Mouse (Mus musculus) hindbrain, embryonic 11.5 days (tissue): ENCODE measurements around the gene Atp6v0a1. TPM values are rescaled to one million over a fixed set of nuclear protein-coding genes. Genes with fewer than 3 reads are reported as not detected.

Experiments
- ATAC-seq: fragments of 200-750 bp; cut with Nextera tagmentation; 2 replicates; pipeline ENCODE4 v1.8.0; 2017; ENCODE audit warnings: mild to moderate bottlenecking, moderate TSS enrichment, moderate library complexity; ENCODE audit not compliant: low FRiP score
- DNase-seq: peaks from one replicate; pipeline ENCODE4 v3.0.0-alpha.2; 2015; ENCODE audit warnings: low spot score
- H3K27ac ChIP-seq: fragments of 300-500 bp; sonication (generic); 2 replicates; pipeline ENCODE4 v1.5.1; 2014; ENCODE audit warnings: mild to moderate bottlenecking, low read depth, low read length
- H3K27me3 ChIP-seq: fragments of 300-500 bp; sonication (generic); 2 replicates; pipeline ENCODE4 v1.6.1; 2014; ENCODE audit warnings: mild to moderate bottlenecking, low read length, moderate library complexity, mixed read lengths; ENCODE audit not compliant: control insufficient read depth, insufficient read depth
- H3K36me3 ChIP-seq: fragments of 300-500 bp; sonication (generic); 2 replicates; pipeline ENCODE4 v1.6.1; 2014; ENCODE audit warnings: mild to moderate bottlenecking, low read length, moderate library complexity, mixed read lengths; ENCODE audit not compliant: control insufficient read depth, insufficient read depth
- H3K4me1 ChIP-seq: fragments of 300-500 bp; sonication (generic); replicated peaks from 2 replicates; pipeline ENCODE4 v1.6.1; 2014; ENCODE audit warnings: low read length, mixed read lengths; ENCODE audit not compliant: control insufficient read depth, insufficient read depth
- H3K4me2 ChIP-seq: fragments of 300-500 bp; sonication (generic); replicated peaks from 2 replicates; pipeline ENCODE4 v1.6.1; 2014; ENCODE audit warnings: mild to moderate bottlenecking, low read depth, low read length
- H3K4me3 ChIP-seq: fragments of 300-500 bp; sonication (generic); 2 replicates; pipeline ENCODE4 v1.5.1; 2014; ENCODE audit warnings: low read depth, low read length
- H3K9ac ChIP-seq: fragments of 300-500 bp; sonication (generic); 2 replicates; pipeline ENCODE4 v1.6.1; 2014; ENCODE audit warnings: low read depth, low read length
- H3K9me3 ChIP-seq: fragments of 300-500 bp; sonication (generic); 2 replicates; pipeline ENCODE4 v1.6.1; 2016; ENCODE audit warnings: low read length; ENCODE audit not compliant: control insufficient read depth
- WGBS: fragments of 180-500 bp; shearing (Covaris S2); extraction: QIAGEN DNeasy Blood & Tissue Kit; methylation state at CpG from one replicate; pipeline ENCODE4 v1.1.7; 2014; 5-methylcytosine and 5-hydroxymethylcytosine counted together
- polyA plus RNA-seq: library from polyadenylated mRNA; unstranded; fragments of >200 nt; fragmentation: Nextera tagmentation; extraction: Ambion mirVana; gene quantifications from 2 replicates; pipeline ENCODE4 v1.2.1, GENCODE M21; 2014

Atp6v0a1 gene
- 48.5 and 49.3 TPM in 2 replicates for polyA plus RNA-seq

- H3K4me2 ChIP-seq, result peak within 1 kb of the TSS; percentile 75
- DNase-seq (peak; percentile 97), ATAC-seq (peak; percentile 100)
- H3K4me3 ChIP-seq, result peak within 1 kb of the TSS; percentile 74
- H3K36me3 ChIP-seq, result no peaks in the 10 kb centered on the region
- no peaks in the 10 kb centered on the region for H3K9me3 ChIP-seq
- WGBS, result under 1% methylated on average over 44 of the region's 44 CpGs
- no peaks in the 10 kb centered on the region for H3K4me1 ChIP-seq
- no peaks in the 10 kb centered on the region for H3K27me3 ChIP-seq
- peak within 1 kb of the TSS; percentile 66 for H3K9ac ChIP-seq
- peak within 1 kb of the TSS; percentile 80 for H3K27ac ChIP-seq
Observed at GRCm38 (mm10) chr11:101009046-101009887, at the start of gene Atp6v0a1. Gene Atp6v0a1 (plus strand): TSS chr11:101009452.

GRCm38 (mm10) chr11:100959464-100959810, 49.8 kb upstream of the Atp6v0a1 start:
- Histone ChIP-seq H3K27me3 (peaks cover 26% of the 10 kb centered on the region), H3K36me3 (no peaks in the 10 kb centered on the region), H3K9ac (no peak overlapping the region), H3K9me3 (no peaks in the 10 kb centered on the region), H3K4me1 (peaks cover 8% of the 10 kb centered on the region; the same call in 1 of the 2 replicates), H3K27ac (no peak overlapping the region), H3K4me2 (peak overlapping the region; percentile 39; the same call in 1 of the 2 replicates), H3K4me3 (peak overlapping the region; percentile 18; the same call in 1 of the 2 replicates)
- DNase-seq, result peak; percentile 80
- no peak for ATAC-seq
- WGBS, result 3% methylated on average over 14 of the region's 14 CpGs

- ATAC-seq (no peak), DNase-seq (no peak)
- Histone ChIP-seq H3K4me2 (no peak overlapping the region), H3K4me3 (no peak overlapping the region), H3K9ac (no peak overlapping the region), H3K27me3 (peaks cover 26% of the 10 kb centered on the region), H3K4me1 (peaks cover 8% of the 10 kb centered on the region; the same call in 1 of the 2 replicates), H3K27ac (no peak overlapping the region), H3K36me3 (no peaks in the 10 kb centered on the region), H3K9me3 (no peaks in the 10 kb centered on the region)
- 35% methylated on average over 3 of the region's 3 CpGs for WGBS
Observed at GRCm38 (mm10) chr11:100959826-100960225, 49.4 kb upstream of the Atp6v0a1 start.

GRCm38 (mm10) chr11:100960540-100960939, 48.7 kb upstream of the Atp6v0a1 start:
- ATAC-seq, result no peak; the same call in 1 of the 2 replicates
- peak; percentile 56 for DNase-seq

GRCm38 (mm10) chr11:100962371-100962911, 46.8 kb upstream of the Atp6v0a1 start:
- peaks cover 26% of the 10 kb centered on the region for H3K27me3 ChIP-seq
- no peak overlapping the region for H3K27ac ChIP-seq
- H3K4me2 ChIP-seq, result no peak overlapping the region
- no peak overlapping the region for H3K9ac ChIP-seq
- H3K9me3 ChIP-seq, result no peaks in the 10 kb centered on the region
- H3K36me3 ChIP-seq, result no peaks in the 10 kb centered on the region
- H3K4me3 ChIP-seq, result no peak overlapping the region
- H3K4me1 ChIP-seq, result peaks cover 8% of the 10 kb centered on the region; the same call in 1 of the 2 replicates
- WGBS, result 70% methylated on average over 9 of the region's 9 CpGs
- ATAC-seq (no peak), DNase-seq (no peak)

More at GRCm38 (mm10) chr11:100960540-100960939, 48.7 kb upstream of the Atp6v0a1 start:
- no peaks in the 10 kb centered on the region for H3K36me3 ChIP-seq
- H3K9ac ChIP-seq, result no peak overlapping the region
- H3K9me3 ChIP-seq, result no peaks in the 10 kb centered on the region
- peaks cover 26% of the 10 kb centered on the region for H3K27me3 ChIP-seq
- no peak overlapping the region for H3K4me2 ChIP-seq
- no peak overlapping the region for H3K4me3 ChIP-seq
- H3K4me1 ChIP-seq, result peaks cover 8% of the 10 kb centered on the region; the same call in 1 of the 2 replicates
- no peak overlapping the region for H3K27ac ChIP-seq
- WGBS, result 11% methylated on average over 6 of the region's 6 CpGs

GRCm38 (mm10) chr11:100963647-100964046, 45.6 kb upstream of the Atp6v0a1 start:
- WGBS, result 85% methylated on average over 9 of the region's 9 CpGs
- no peaks in the 10 kb centered on the region for H3K36me3 ChIP-seq
- no peak overlapping the region for H3K4me3 ChIP-seq
- no peak for DNase-seq
- no peak overlapping the region for H3K4me2 ChIP-seq
- no peaks in the 10 kb centered on the region for H3K9me3 ChIP-seq
- peaks cover 23% of the 10 kb centered on the region for H3K27me3 ChIP-seq
- H3K9ac ChIP-seq, result no peak overlapping the region
- no peak overlapping the region for H3K27ac ChIP-seq
- peaks cover 7% of the 10 kb centered on the region; the same call in 1 of the 2 replicates for H3K4me1 ChIP-seq
- ATAC-seq, result no peak

GRCm38 (mm10) chr11:100964180-100964579, 45.1 kb upstream of the Atp6v0a1 start:
- H3K4me2 ChIP-seq, result no peak overlapping the region
- H3K4me1 ChIP-seq, result peaks cover 2% of the 10 kb centered on the region; the same call in 1 of the 2 replicates
- H3K9me3 ChIP-seq, result no peaks in the 10 kb centered on the region
- H3K36me3 ChIP-seq, result no peaks in the 10 kb centered on the region
- H3K27ac ChIP-seq, result no peak overlapping the region
- no peak overlapping the region for H3K4me3 ChIP-seq
- 82% methylated on average over 7 of the region's 7 CpGs for WGBS
- no peak overlapping the region for H3K9ac ChIP-seq
- ATAC-seq, result no peak
- no peak for DNase-seq
- H3K27me3 ChIP-seq, result peaks cover 23% of the 10 kb centered on the region

- Histone ChIP-seq H3K4me1 (peaks cover 4% of the 10 kb centered on the region; the same call in 1 of the 2 replicates), H3K4me3 (no peak overlapping the region), H3K4me2 (no peak overlapping the region), H3K9me3 (no peaks in the 10 kb centered on the region), H3K27ac (no peak overlapping the region), H3K36me3 (no peaks in the 10 kb centered on the region), H3K27me3 (peaks cover 24% of the 10 kb centered on the region), H3K9ac (no peak overlapping the region)
- no peak for DNase-seq
- ATAC-seq, result no peak
- WGBS, result 87% methylated on average over 6 of the region's 6 CpGs
Observed at GRCm38 (mm10) chr11:100964901-100965542, 44.2 kb upstream of the Atp6v0a1 start.
